Mouse (Mus musculus) adrenal gland, postnatal 25 days (tissue): Measurements from ENCODE around the gene Oxgr1. TPM values are rescaled to one million over a fixed set of nuclear protein-coding genes. Genes with fewer than 3 reads are reported as not detected.
"Not testable (repeated sequence)": the region's sequence is repeated elsewhere in the genome, so short reads cannot be mapped to it uniquely, and the experiment has no call there.

Source experiments
- DNase-seq: peaks from one replicate; pipeline ENCODE4 v3.0.0; 2021; ENCODE audit warnings: mixed read lengths
- long read RNA-seq: library from polyadenylated mRNA; stranded (forward); transcript quantifications from one replicate; pipeline ENCODE4 v2.0.0, GENCODE M21; 2021
- total RNA-seq: library from RNA; stranded (reverse); gene quantifications from 2 replicates; pipeline ENCODE4 v1.2.3, GENCODE M21; 2021

Oxgr1 gene
- not detected in 2 replicates for total RNA-seq
- long read RNA-seq: 0 reads

DNA sequence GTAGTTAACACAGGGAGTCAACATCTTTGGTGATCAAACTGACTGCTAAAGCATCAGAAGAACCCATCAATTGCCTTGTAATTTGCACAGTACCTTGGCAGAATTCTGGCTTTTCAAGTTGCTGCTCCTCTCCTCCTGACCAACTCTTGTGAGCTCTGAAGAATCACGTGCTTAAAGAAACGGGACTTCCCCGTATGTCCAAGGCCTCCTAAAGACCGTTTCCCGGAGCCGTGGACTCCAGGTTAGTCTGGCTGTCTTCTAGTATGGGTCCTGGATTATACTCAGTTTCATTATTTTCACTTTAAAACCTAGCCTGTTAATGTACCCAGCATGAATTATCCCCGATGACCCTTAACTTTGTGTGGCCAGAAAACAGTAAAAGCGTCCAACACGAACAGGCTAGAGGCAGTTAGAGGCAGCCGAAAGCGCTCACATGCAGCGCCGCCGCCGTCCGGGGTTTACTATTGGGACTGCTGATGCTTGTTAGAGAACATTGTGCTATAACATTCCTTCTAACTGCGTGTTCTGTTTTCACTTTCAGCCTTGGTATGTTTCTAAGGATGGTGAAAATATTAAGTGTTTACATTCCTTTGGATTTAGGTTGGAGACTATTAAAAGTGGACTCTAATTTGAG lies at the start of gene Oxgr1:
Gene Oxgr1 (minus strand): TSS at position 249 of the 634 bp plus-strand sequence.
- no peak for DNase-seq

- no peak for DNase-seq
These were observed 48.2 kb upstream of the Oxgr1 start for GRCm38 (mm10) chr14:120090401-120090800.

DNA sequence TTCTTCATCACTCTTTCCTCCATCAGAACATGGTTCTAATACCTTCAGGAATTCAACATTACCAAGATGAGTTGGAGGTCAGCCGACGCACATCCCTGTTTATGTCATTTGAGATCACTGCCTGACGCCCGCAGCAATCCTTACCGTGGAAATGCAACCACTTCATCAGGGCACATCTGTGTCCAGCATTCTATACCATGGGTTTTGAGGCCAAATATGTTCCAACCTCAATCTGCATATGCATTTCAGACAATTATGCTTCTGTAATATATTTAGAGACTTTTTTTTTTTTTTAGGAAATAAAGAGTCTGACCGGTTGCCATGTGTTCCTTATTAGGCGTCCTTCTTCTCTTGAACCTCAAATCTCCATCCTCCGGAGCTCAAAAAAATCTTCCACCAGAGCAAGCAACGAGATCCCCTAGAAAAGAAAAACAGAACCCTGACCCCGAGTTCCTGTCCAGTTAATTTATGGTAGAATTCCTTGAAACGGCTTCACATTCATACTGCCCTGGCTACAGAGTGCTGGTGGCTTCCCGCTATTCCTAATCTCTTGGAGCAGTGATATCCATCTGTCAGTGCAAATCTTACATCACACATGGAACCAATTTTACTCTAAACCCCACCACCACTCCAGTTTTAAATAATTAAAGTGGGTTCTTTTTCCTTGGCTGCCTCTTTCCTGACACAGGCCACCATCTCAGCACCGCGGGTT lies 47.6 kb upstream of the Oxgr1 start:
- DNase-seq: no peak

- no peak for DNase-seq
These were observed 46.9 kb upstream of the Oxgr1 start for GRCm38 (mm10) chr14:120089006-120089648.

DNA sequence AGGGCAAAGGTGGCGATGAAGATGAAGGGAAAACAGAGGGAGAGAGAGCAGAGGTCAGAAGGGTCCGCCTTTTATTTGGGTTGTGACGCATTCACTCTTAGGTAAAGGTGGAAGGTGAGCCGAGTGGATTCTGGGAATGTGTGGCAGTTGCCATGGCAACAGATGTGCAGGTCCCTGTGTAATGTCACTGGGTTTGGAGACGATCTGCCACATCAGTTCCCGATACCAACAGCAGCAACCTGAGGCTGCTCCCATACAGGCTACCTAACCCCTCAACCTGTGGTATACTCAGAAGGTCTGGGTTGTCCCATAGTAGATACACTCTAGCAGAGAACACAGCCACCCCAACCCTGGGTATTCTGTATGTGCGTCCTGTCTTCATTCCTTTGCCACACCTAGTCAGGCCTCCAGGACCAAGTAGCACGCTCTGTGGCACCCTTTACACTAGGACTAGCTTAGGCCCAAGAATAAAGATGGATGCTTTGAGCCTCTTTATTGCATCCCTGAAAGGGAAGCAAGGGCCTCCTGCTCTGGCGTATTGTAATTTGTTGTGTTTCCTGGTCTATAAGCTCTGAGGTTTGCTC lies 41.9 kb upstream of the Oxgr1 start:
- DNase-seq: no peak

DNA sequence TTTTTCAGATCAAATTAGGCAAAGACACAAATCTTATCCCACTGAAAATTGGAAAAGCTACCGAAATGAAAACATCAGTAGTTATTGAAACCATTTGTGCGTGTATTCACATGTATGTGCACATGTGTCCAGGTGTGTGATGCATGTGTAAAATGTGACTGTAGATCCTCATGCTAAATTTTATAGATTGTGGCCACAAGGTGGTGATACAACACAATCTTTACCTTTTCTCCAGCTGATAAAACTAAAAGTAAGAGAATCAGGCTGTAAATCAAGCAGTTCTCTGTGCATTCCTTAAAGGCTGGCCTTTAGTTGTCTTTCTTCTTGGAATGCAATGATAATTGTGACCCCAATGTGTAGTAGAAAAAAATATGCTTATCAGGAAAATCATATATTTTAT lies 34.0 kb upstream of the Oxgr1 start:
- no peak for DNase-seq

DNA sequence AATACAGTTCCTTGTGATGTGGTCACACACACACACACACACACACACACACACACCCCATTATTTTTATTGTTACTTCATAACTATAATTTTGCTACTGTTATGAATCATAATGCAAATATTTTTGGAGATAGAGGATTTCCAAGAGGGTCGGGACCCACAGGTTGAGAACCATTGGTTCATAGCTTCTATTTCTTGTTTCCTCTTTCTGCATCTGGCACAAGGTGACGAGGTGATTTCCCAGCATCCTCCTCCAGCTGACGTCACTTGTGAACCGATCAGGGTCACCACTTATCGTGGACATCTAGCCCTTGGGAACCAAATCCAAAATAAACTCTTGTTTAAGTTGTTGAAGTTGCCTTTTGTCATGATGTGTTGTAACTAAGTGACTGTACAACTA lies 33.5 kb upstream of the Oxgr1 start:
- no peak for DNase-seq

DNA sequence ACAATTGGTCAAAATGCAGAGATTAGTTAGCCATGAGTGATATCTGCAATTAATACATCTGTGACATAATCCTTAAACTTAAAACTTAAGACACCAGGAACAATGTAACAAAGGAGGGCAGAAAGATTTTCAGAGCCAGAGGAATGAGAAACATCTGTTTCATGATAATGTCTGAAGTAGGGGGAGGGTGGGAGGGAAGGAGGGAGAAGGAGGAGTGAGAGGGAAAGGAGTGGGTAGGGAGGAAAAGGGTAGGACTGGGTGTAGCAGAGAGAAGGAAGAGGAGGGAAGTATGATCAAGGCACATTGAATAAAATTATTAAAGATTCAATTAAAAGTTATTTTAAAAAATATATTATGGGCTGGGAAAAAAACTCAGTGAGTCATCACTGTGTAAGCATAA lies 32.0 kb upstream of the Oxgr1 start:
- no peak for DNase-seq

DNA sequence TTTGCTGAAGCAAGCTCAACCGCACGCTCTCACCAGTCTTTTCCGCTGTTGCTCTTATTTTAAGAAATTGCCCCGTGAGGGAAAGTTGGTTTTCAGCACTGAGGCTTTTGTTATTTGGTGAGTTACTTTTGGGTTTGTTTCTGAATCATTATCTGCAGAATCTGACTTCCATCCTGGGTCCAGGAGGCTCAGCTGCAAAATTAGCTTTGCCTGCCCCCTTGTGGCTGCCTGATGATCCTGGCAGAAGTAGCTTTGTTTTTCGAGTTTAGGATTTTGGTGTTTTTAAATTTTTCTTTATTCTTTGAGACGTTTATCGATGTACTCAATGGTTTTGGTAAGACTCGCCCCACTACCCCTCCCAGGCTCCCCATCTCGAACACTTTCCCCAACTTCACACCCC lies 18.9 kb upstream of the Oxgr1 start:
- peak; percentile 72 for DNase-seq

GRCm38 (mm10) chr14:120033454-120033853 lies 8.8 kb downstream of the Oxgr1 start:
- no peak for DNase-seq

DNA sequence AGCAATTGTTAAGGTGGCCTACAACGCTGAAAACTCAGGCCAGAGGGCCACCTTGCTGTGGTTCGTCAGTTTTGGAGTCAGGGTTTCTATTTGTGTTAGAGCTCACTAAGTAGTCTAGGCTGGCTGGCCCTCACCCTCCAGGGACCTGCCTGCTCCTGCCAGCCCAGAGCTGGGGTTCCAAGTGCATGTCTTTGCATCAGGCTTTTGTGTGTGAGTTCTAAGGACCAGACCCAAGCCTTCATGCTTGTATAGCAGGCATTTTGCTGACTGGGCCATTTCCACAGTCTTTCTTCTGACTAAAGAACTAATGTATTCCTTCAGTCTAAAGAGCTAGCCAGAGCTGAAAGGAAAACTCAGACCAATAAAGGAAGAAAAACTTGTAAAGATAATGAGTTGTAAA lies 22.3 kb downstream of the Oxgr1 start:
- DNase-seq: no peak

- no peak for DNase-seq
These were observed 32.0 kb downstream of the Oxgr1 start for GRCm38 (mm10) chr14:120009969-120010872.

DNA sequence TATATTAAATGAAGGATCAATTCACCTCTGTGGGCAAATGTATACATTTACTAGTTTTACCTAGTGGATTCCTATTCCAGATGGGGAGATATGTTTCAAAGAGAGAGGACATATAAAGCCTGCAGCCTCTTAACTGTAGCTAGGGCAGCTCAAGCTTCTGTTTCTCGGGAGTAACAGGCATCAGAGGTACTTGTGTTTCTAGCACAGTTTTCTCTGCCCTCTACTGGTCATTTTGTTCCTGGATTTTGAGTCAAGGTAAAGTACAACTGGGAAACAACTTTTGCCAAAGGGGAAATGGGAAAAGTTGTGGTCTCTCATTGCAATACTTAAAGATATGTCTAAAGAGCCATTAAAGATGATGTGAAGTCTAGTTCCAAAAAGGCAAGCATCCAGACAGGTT lies 37.1 kb downstream of the Oxgr1 start:
- DNase-seq: no peak

DNA sequence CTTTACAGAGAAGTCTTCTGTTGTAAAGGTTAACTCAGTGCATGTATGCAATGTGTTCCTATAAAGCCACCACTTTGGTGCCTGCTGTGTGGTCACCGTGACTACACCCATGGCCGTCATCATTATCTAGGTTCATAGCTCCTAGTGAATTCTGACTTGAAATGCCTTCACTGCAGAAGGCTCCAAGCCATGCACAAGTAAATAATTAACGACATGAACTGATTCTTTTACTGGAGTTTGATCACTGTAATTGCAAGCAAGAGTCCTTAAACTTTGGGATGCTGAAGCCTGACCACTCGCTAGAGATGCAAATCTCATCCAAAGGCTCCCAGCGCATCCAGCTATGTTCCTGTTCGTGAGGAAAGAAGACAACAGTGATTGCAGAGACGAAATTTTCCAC lies 38.6 kb downstream of the Oxgr1 start:
- no peak for DNase-seq

DNA sequence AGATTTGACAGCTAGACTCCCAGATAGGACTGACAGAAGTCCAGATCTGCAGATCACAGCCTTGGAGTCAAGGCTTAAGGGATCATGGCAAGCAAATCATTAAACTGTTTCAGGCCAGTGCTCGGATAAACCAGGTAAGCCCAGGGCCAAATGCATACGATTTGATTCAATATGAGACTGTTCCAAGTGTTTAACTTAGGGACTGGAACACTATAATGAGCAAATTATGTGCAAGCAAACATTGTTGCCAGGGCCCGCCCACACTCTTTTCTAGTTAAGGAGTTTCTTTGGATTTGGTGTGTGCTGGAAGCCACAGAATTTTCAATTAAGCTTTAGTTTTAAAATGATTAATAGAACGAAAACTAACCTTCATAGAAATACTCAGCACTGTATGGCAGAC lies 39.6 kb downstream of the Oxgr1 start:
- DNase-seq: no peak

- no peak for DNase-seq
These were observed 52.6 kb downstream of the Oxgr1 start for GRCm38 (mm10) chr14:119989651-119990050.

DNA sequence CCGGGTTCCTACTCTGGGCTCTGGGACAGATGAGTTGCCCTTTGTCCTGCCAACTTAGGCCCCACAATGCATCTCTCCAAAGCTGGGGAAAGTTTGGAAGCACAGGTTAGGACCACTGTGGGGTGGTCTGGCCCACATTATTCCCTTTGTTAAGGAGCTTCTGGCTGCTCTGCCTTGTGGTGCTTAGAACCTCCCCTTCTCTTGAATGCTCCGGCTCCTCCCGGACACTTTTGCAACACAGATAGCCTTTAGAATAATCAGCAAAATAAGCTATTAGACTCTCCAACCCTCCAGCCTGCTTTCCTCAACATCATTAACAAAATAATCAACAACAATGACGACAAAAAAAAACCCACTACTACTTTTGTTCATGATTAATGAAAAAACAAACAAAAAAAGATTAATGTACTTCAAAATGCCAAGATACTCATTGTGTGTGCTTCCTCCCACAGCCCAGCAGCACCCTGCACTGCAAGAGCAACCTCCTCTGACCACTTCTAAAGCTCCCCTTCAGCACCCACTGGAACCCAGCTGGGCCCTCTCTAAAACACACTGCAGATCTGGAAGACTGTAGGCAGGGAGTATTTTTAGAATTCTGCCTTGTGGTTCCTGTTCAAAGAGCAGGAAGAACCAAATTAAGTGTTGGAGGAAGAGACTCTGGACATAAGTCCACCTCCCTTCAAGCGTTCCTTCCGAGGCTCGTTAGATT lies 53.1 kb downstream of the Oxgr1 start:
- DNase-seq: no peak

GRCm38 (mm10) chr14:119987257-119987656 lies 55.0 kb downstream of the Oxgr1 start:
- no peak for DNase-seq

- DNase-seq: no peak
These were observed 55.5 kb downstream of the Oxgr1 start for GRCm38 (mm10) chr14:119986778-119987177.

DNA sequence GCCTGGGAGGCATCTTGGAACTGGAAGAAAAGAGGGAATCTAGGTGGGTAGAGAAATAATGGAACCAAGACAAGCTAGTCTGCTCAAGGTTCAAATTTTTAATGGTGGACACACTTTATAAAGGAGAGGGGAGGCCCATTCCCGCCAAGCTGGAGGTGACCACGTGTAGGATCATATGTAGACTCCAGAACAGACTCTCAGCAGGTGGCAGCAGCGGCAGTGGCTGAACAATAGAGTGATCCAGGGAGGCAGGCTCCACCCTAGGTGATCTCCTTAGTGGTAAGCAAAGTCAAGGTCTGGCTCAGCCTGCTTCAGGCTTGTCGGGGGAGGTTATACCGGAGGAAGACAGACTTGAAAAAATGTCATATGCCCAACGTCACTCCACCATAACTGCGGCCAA lies 55.9 kb downstream of the Oxgr1 start:
- not testable (repeated sequence) for DNase-seq

- no peak for DNase-seq
These were observed 60.9 kb downstream of the Oxgr1 start for GRCm38 (mm10) chr14:119981314-119981713.
